Mouse (Mus musculus) neural tube, embryonic 14.5 days (tissue): ENCODE measurements around the gene Lama4. TPM values are rescaled to one million over a fixed set of nuclear protein-coding genes. Genes with fewer than 3 reads are reported as not detected.

ENCODE experiments used
- ATAC-seq: fragments of 200-750 bp; cut with Nextera tagmentation; 2 replicates; pipeline ENCODE4 v1.8.0; 2017; ENCODE audit warnings: low read depth, mild to moderate bottlenecking, moderate TSS enrichment, moderate library complexity
- H3K27ac ChIP-seq: fragments of 300-500 bp; sonication (generic); 2 replicates; pipeline ENCODE4 v1.5.1; 2014; ENCODE audit warnings: low read depth, mild to moderate bottlenecking, control low read depth, low read length, moderate library complexity, mixed read lengths
- H3K27me3 ChIP-seq: fragments of 300-500 bp; sonication (generic); 2 replicates; pipeline ENCODE4 v1.6.1; 2014; ENCODE audit warnings: low read length; ENCODE audit not compliant: control insufficient read depth, insufficient read depth
- H3K36me3 ChIP-seq: fragments of 300-500 bp; sonication (generic); 2 replicates; pipeline ENCODE4 v1.6.1; 2014; ENCODE audit warnings: low read length, mixed read lengths; ENCODE audit not compliant: control insufficient read depth, insufficient read depth
- H3K4me1 ChIP-seq: fragments of 300-500 bp; sonication (generic); 2 replicates; pipeline ENCODE4 v1.6.1; 2014; ENCODE audit warnings: low read length; ENCODE audit not compliant: control insufficient read depth, insufficient read depth
- H3K4me2 ChIP-seq: fragments of 300-500 bp; sonication (generic); 2 replicates; pipeline ENCODE4 v1.6.1; 2014; ENCODE audit warnings: mild to moderate bottlenecking, low read depth, low read length, control low read depth
- H3K4me3 ChIP-seq: fragments of 300-500 bp; sonication (generic); 2 replicates; pipeline ENCODE4 v1.5.1; 2014; ENCODE audit warnings: low read depth, low read length, control low read depth, mixed read lengths
- H3K9ac ChIP-seq: fragments of 300-500 bp; sonication (generic); replicated peaks from 2 replicates; pipeline ENCODE4 v1.6.1; 2014; ENCODE audit warnings: low read depth, mild to moderate bottlenecking, control low read depth, low read length, mixed read lengths
- H3K9me3 ChIP-seq: fragments of 300-500 bp; sonication (generic); 2 replicates; pipeline ENCODE4 v1.6.1; 2016; ENCODE audit warnings: low read length; ENCODE audit not compliant: control insufficient read depth
- WGBS: fragments of 180-500 bp; shearing (Covaris S2); extraction: QIAGEN DNeasy Blood & Tissue Kit; methylation state at CpG from one replicate; pipeline ENCODE4 v1.1.7; 2014; 5-methylcytosine and 5-hydroxymethylcytosine counted together
- polyA plus RNA-seq: library from polyadenylated mRNA; unstranded; fragments of >200 nt; fragmentation: Nextera tagmentation; extraction: Ambion mirVana; gene quantifications from 2 replicates; pipeline ENCODE4 v1.2.1, GENCODE M21; 2014

Lama4 gene
- polyA plus RNA-seq, 1 experiment from 2014 or later, result 9.7 TPM

GRCm38 (mm10) chr10:39106935-39107334, 141.6 kb downstream of the Lama4 start:
- Histone ChIP-seq H3K27me3 (no peaks in the 10 kb centered on the region), H3K4me2 (no peak overlapping the region), H3K36me3 (no peaks in the 10 kb centered on the region), H3K27ac (no peak overlapping the region), H3K9ac (no peak overlapping the region), H3K4me1 (0 out of 2 replicates have a peak, but pooled peaks cover 2% of the 10 kb centered on the region), H3K4me3 (no peak overlapping the region), H3K9me3 (no peaks in the 10 kb centered on the region)
- 57% methylated on average over 4 of the region's 4 CpGs for WGBS
- no peak for ATAC-seq

DNA sequence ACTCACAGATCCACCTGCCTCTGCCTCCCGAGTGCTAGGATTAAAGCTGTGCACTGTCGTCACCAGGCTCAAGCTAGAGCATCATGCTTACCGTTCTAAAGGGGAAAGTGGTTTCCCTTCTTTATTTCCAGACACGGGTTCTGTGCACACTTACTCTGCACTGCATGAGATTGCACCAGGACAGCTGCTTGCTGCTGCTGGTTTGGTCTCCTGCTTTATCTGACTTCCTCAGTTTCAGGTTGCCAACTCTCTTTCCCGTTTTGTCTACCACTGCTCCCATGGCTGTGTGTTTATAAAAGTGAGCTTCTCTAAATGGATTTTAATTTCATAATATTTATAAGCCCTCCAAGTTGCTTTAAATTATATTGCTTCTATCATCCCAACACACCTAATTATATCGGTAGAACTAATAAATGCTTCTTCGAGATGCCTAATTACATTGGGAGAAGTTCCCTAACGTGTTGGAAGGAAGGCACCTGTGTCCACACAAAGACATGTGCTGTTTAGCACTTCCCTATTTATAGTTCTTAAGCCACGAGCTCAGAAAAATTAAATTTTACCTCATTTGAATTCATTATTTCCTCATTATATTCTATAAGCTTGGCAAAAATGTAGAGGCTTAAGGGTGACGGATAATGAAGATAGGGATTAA, 143.6 kb downstream of the Lama4 start:
- ATAC-seq, result peak; percentile 54
- H3K27me3 ChIP-seq, result no peaks in the 10 kb centered on the region
- no peak overlapping the region for H3K4me2 ChIP-seq
- H3K9me3 ChIP-seq, result no peaks in the 10 kb centered on the region
- H3K27ac ChIP-seq, result peak overlapping the region; percentile 22; the same call in 1 of the 2 replicates
- no peak overlapping the region for H3K4me3 ChIP-seq
- no peak overlapping the region for H3K9ac ChIP-seq
- H3K4me1 ChIP-seq, result 0 out of 2 replicates have a peak, but pooled peaks cover 2% of the 10 kb centered on the region
- WGBS, result 67% methylated on average over 10 of the region's 10 CpGs
- H3K36me3 ChIP-seq, result no peaks in the 10 kb centered on the region

DNA sequence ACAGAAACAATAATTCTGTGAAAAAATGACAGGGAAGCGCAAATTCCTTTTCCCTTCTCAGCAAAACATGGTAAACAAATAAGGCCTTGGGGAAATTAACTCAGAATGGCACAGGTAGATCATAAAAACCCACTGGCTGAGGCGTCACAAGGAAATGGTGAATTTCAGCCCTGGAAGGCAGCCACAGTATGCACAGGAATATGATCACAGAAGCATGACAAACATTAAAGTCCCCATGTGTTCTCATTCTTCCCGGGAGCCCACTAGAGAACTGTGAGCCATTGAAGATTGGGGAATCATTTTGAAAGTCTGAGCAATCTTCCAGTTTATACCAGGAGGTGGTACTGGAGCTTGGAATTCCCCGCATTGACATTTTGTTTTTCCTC, 144.2 kb downstream of the Lama4 start:
- H3K9ac ChIP-seq, result no peak overlapping the region
- H3K27ac ChIP-seq, result peak overlapping the region; percentile 64; the same call in 1 of the 2 replicates
- peak overlapping the region; percentile 7; the same call in 1 of the 2 replicates for H3K4me2 ChIP-seq
- H3K36me3 ChIP-seq, result no peaks in the 10 kb centered on the region
- H3K27me3 ChIP-seq, result no peaks in the 10 kb centered on the region
- ATAC-seq, result peak; percentile 75
- 27% methylated on average over 4 of the region's 4 CpGs for WGBS
- H3K4me3 ChIP-seq, result no peak overlapping the region
- no peaks in the 10 kb centered on the region for H3K9me3 ChIP-seq
- H3K4me1 ChIP-seq, result 0 out of 2 replicates have a peak, but pooled peaks cover 2% of the 10 kb centered on the region

- WGBS, result 50% methylated on average over 4 of the region's 4 CpGs
- Histone ChIP-seq H3K9me3 (no peaks in the 10 kb centered on the region), H3K27ac (no peak overlapping the region), H3K9ac (no peak overlapping the region), H3K4me1 (no peaks in the 10 kb centered on the region), H3K4me2 (no peak overlapping the region), H3K27me3 (no peaks in the 10 kb centered on the region), H3K4me3 (no peak overlapping the region), H3K36me3 (no peaks in the 10 kb centered on the region)
- ATAC-seq, result peak; percentile 79; the same call in 1 of the 2 replicates
Observed at GRCm38 (mm10) chr10:39121412-39121811, 156.1 kb downstream of the Lama4 start.

GRCm38 (mm10) chr10:39133462-39134310, 168.4 kb downstream of the Lama4 start, which contains the start of the genes Fam229b and Tube1:
Gene Fam229b, minus strand, starts transcription at chr10:39133914.
Gene Tube1, plus strand, starts transcription at chr10:39133976.
- H3K4me1 ChIP-seq, result no peaks in the 10 kb centered on the region
- H3K9ac ChIP-seq, result peak within 1 kb of the TSS; percentile 58
- ATAC-seq, result peak; percentile 92
- peak within 1 kb of the TSS; percentile 88 for H3K4me2 ChIP-seq
- H3K27ac ChIP-seq, result peak within 1 kb of the TSS; percentile 71
- H3K9me3 ChIP-seq, result no peaks in the 10 kb centered on the region
- H3K4me3 ChIP-seq, result peak within 1 kb of the TSS; percentile 59
- 5% methylated on average over 47 of the region's 47 CpGs for WGBS
- H3K27me3 ChIP-seq, result no peaks in the 10 kb centered on the region
- H3K36me3 ChIP-seq, result 0 out of 2 replicates have a peak, but pooled peaks cover 10% of the 10 kb centered on the region

DNA sequence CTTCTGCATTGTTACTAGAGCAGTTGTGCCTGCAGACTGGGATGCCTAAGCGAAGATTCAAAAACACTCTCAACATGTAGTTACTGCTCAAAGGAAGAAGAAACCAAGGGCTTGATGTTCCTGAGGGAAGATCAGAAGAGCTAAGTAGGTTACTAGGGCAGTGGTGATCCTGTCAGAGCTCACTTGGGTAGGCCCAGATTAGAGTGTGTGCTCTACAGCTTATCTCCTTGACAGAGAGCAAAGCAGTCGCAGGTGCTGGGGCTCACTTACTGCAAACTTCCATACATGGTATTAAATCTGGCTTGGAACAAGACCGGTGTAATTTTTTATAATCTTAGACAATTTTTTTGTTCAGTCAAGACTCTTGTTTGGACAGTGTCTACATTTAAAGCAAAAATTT, 172.5 kb downstream of the Lama4 start:
- no peaks in the 10 kb centered on the region for H3K9me3 ChIP-seq
- H3K4me1 ChIP-seq, result no peaks in the 10 kb centered on the region
- no peak overlapping the region for H3K9ac ChIP-seq
- WGBS, result 98% methylated on average over 3 of the region's 3 CpGs
- H3K4me2 ChIP-seq, result no peak overlapping the region
- H3K27me3 ChIP-seq, result no peaks in the 10 kb centered on the region
- H3K4me3 ChIP-seq, result no peak overlapping the region
- 0 out of 2 replicates have a peak, but pooled peaks cover 10% of the 10 kb centered on the region for H3K36me3 ChIP-seq
- H3K27ac ChIP-seq, result no peak overlapping the region
- ATAC-seq, result no peak

GRCm38 (mm10) chr10:39138761-39139160, 173.4 kb downstream of the Lama4 start:
- no peak overlapping the region for H3K4me2 ChIP-seq
- 90% methylated on average over 6 of the region's 6 CpGs for WGBS
- no peak for ATAC-seq
- H3K9me3 ChIP-seq, result no peaks in the 10 kb centered on the region
- H3K36me3 ChIP-seq, result 0 out of 2 replicates have a peak, but pooled peaks cover 10% of the 10 kb centered on the region
- no peak overlapping the region for H3K9ac ChIP-seq
- no peaks in the 10 kb centered on the region for H3K27me3 ChIP-seq
- no peak overlapping the region for H3K4me3 ChIP-seq
- no peaks in the 10 kb centered on the region for H3K4me1 ChIP-seq
- no peak overlapping the region for H3K27ac ChIP-seq

DNA sequence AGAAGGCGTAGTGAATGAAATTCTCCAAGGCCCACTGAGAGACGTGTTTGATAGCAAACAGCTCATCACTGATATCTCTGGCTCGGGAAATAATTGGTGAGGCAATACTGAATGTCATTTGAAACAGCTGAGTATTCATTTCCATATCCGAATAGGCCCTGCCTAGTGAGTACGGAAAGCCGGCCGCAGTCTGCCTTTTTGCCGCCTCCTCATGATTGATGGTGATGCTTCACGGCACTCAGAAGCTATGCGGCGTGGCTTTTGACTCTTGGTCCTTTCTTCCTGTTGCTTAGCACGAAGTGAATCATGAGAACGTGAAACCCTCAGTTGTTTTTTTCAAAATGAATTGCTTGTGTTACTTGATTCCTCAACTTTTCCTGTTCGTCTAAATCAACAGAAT, 175.5 kb downstream of the Lama4 start:
- Histone ChIP-seq H3K9ac (no peak overlapping the region), H3K4me3 (no peak overlapping the region), H3K4me2 (no peak overlapping the region), H3K36me3 (peaks cover 17% of the 10 kb centered on the region; the same call in 1 of the 2 replicates), H3K27me3 (no peaks in the 10 kb centered on the region), H3K9me3 (no peaks in the 10 kb centered on the region), H3K27ac (no peak overlapping the region), H3K4me1 (no peaks in the 10 kb centered on the region)
- 27% methylated on average over 14 of the region's 14 CpGs for WGBS
- ATAC-seq, result no peak

- WGBS, result 97% methylated on average over 2 of the region's 2 CpGs
- H3K36me3 ChIP-seq, result peaks cover 21% of the 10 kb centered on the region; the same call in 1 of the 2 replicates
- no peaks in the 10 kb centered on the region for H3K27me3 ChIP-seq
Observed at GRCm38 (mm10) chr10:39141401-39141800, 176.1 kb downstream of the Lama4 start.

More at GRCm38 (mm10) chr10:39141401-39141800, 176.1 kb downstream of the Lama4 start:
- Histone ChIP-seq H3K4me2 (no peak overlapping the region), H3K9ac (no peak overlapping the region), H3K9me3 (no peaks in the 10 kb centered on the region), H3K4me3 (no peak overlapping the region), H3K27ac (no peak overlapping the region), H3K4me1 (no peaks in the 10 kb centered on the region)
- no peak for ATAC-seq
